Comparison of ENCODE assay signal across 8 mouse cellular contexts in the genomic region with DNA sequence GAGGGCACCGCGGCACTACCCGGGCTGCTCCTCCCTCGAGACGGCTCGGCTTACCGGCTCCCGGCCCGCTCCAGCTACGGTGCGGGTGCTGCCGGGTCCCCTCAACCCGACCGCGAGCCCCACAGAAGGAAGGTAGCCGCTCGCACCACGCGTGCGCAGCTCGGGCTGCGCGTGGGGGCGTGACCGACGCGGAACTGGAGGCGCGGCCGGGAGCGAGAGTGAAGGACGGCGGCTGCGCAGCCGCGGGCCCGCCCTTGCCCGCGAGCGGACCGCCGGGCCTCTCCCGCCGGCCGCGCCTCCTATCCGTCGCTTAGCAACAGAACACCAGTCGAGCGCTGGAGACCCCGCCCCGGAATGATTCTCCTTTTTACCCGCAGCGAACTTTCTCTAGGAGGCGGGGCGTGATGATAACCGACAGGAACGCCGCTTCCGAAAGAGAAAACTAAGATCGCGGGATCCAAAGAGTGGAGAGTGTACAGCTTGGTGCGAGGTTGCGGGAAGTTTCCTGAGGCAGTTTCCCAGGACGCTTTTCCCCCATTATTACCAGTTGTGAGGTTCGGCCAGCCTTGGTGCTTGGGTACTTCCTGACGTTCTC. TPM values are rescaled to one million over a fixed set of nuclear protein-coding genes. Genes with fewer than 3 reads are reported as not detected.
DNase-seq lines count a peak whose midpoint lies in the region; ATAC-seq and TF ChIP-seq lines count a peak whose summit lies in the region.

TSS of gene Vps13a (minus strand) at position 144 of the 595 bp plus-strand sequence.

- no peaks in the 10 kb centered on the region; a peak in 1 of 4 replicates for H3K4me1 ChIP-seq in ES-E14 (ENCODE audit: control insufficient read depth in 2 of 2, insufficient read depth in 2 of 2, low read length in 2 of 2, poor library complexity in 1 of 2)
- H3K4me1 ChIP-seq in forebrain, embryonic 16.5 days (replicated peaks; ENCODE audit: control insufficient read depth, insufficient read depth, low read length), result peaks cover 12% of the 10 kb centered on the region
- H3K4me1 ChIP-seq in lung, embryonic 15.5 days, result peaks cover 9% of the 10 kb centered on the region

- H3K27ac ChIP-seq in ES-E14 (ENCODE audit: insufficient read depth, low read depth, low read length, poor library complexity, severe bottlenecking), result no peak within 1 kb of the TSS
- H3K27ac ChIP-seq in forebrain, embryonic 16.5 days (ENCODE audit: low read length), result no peak within 1 kb of the TSS
- peak within 1 kb of the TSS; percentile 10; the same call in 1 of the 2 replicates for H3K27ac ChIP-seq in lung, embryonic 15.5 days

- no peaks in the 10 kb centered on the region for H3K36me3 ChIP-seq in ES-E14 (ENCODE audit: control insufficient read depth, insufficient read depth, low read length, poor library complexity, severe bottlenecking)
- no peaks in the 10 kb centered on the region for H3K36me3 ChIP-seq in forebrain, embryonic 16.5 days (ENCODE audit: control insufficient read depth, insufficient read depth)
- H3K36me3 ChIP-seq in lung, embryonic 15.5 days, result no peaks in the 10 kb centered on the region

- peak within 1 kb of the TSS; percentile 94 for H3K4me2 ChIP-seq in forebrain, embryonic 16.5 days (ENCODE audit: low read length)
- H3K4me2 ChIP-seq in lung, embryonic 15.5 days, result peak within 1 kb of the TSS; percentile 98

- ATAC-seq in forebrain, embryonic 16.5 days, result peak; percentile 99
- ATAC-seq in lung, embryonic 15.5 days (ENCODE audit: borderline replicate concordance, extremely low read depth, low FRiP score, low TSS enrichment), result peak; percentile 99

- DNase-seq in ES-E14 (ENCODE audit: low read depth, low spot score), result peak; percentile 91
- peak; percentile 87 for DNase-seq in cerebellum, adult 11-12 months
- DNase-seq in heart, postnatal 4 days, result peak; percentile 89
- peak; percentile 78 to 80 for DNase-seq in layer of hippocampus, adult 8-10 months (ENCODE audit: low spot score in 2 of 2)
- DNase-seq in ovary, adult 18-20 months (ENCODE audit: low spot score), result peak; percentile 91
- peak; percentile 97 for DNase-seq in thymus, postnatal 0 days (ENCODE audit: low spot score)

- in situ Hi-C loops in ES-E14 (cut with MboI; ENCODE audit: low sequenced_read_pairs in 2 of 2, unreplicated experiment in 2 of 2), result no loop called here

- peak within 1 kb of the TSS; percentile 85 to 92 for H3K4me3 ChIP-seq in ES-E14 (ENCODE audit: insufficient read depth in 1 of 2, low read depth in 1 of 2, low read length in 2 of 2, poor library complexity in 1 of 2, severe bottlenecking in 1 of 2)
- H3K4me3 ChIP-seq in forebrain, embryonic 16.5 days (replicated peaks; ENCODE audit: low read length), result peak within 1 kb of the TSS; percentile 82
- H3K4me3 ChIP-seq in lung, embryonic 15.5 days, result peak within 1 kb of the TSS; percentile 65

- peaks cover 8% of the 10 kb centered on the region; the same call in 1 of the 2 replicates for H3K27me3 ChIP-seq in forebrain, embryonic 16.5 days (replicated peaks; ENCODE audit: control insufficient read depth, insufficient read depth, low read length)
- peaks cover 8% of the 10 kb centered on the region; the same call in 1 of the 2 replicates for H3K27me3 ChIP-seq in lung, embryonic 15.5 days

- H3K9me3 ChIP-seq in ES-E14 (ENCODE audit: control insufficient read depth, insufficient read depth, low read depth, low read length), result no peaks in the 10 kb centered on the region
- H3K9me3 ChIP-seq in forebrain, embryonic 16.5 days (ENCODE audit: control insufficient read depth, low read length), result no peaks in the 10 kb centered on the region
- H3K9me3 ChIP-seq in lung, embryonic 15.5 days, result no peaks in the 10 kb centered on the region

- H3K9ac ChIP-seq in ES-E14 (ENCODE audit: insufficient read depth, low read depth, low read length, poor library complexity, severe bottlenecking), result peak within 1 kb of the TSS; percentile 92
- peak within 1 kb of the TSS; percentile 67 for H3K9ac ChIP-seq in forebrain, embryonic 16.5 days (replicated peaks; ENCODE audit: low read depth, low read length)
- H3K9ac ChIP-seq in lung, embryonic 15.5 days, result peak within 1 kb of the TSS; percentile 58

- under 1% methylated on average over 67 of the region's 67 CpGs for WGBS in forebrain, embryonic 16.5 days
- WGBS in lung, embryonic 15.5 days, result under 1% methylated on average over 67 of the region's 67 CpGs

TF ChIP-seq in ES-E14, 5 proteins besides CTCF, POLR2A, EP300 and RAD21:
- TF ChIP-seq CHD2 (IDR thresholded peaks at IDR 0.05; ENCODE audit: low read depth, low read length) (peak; percentile 36; the same call in 1 of the 2 replicates), MAFK (IDR thresholded peaks at IDR 0.05; ENCODE audit: insufficient read depth, low read depth, low read length) (no peak), HCFC1 (IDR thresholded peaks at IDR 0.05; ENCODE audit: borderline replicate concordance, insufficient read depth, low read length) (0 out of 2 replicates have a peak, but pooled peaks have one; percentile 45), ZNF384 (IDR thresholded peaks at IDR 0.05; ENCODE audit: low read depth, low read length) (no peak), ZC3H11A (IDR thresholded peaks at IDR 0.05; ENCODE audit: borderline replicate concordance, low read depth, low read length) (no peak)

RNA-seq across cellular contexts. Expression of gene Vps13a, which starts in this region (rescaled TPM):
- 25.7 and 27.1 TPM in 2 replicates for total RNA-seq in ES-E14 (2012; rRNA removed)
- 7.7 and 9.3 TPM in 2 replicates for polyA plus RNA-seq in forebrain, embryonic 16.5 days (2015; fragmentation: Nextera tagmentation; extraction: Ambion mirVana)
- 10 to 100 TPM; 24.6 to 27.1 TPM for total RNA-seq in heart, postnatal 4 days (2021)
- total RNA-seq in layer of hippocampus, adult 8-10 months (2022), result 10 to 100 TPM; 58.7 to 86.7 (median 72.7) TPM
- 8.4 and 9.1 TPM in 2 replicates for polyA plus RNA-seq in lung, embryonic 15.5 days (2015; fragmentation: Nextera tagmentation; extraction: Ambion mirVana)
- 16.4 and 17.9 TPM in 2 replicates for polyA plus RNA-seq in thymus, postnatal 0 days (2015; fragmentation: Nextera tagmentation; extraction: Ambion mirVana)
